Mouse (Mus musculus): ENCODE results near the gene Slc16a3. TPM values are rescaled to one million over a fixed set of nuclear protein-coding genes. Genes with fewer than 3 reads are reported as not detected.

The Slc16a3 gene
- polyA plus RNA-seq, 1 experiment from 2014 or later, result 9.0 TPM

DNA sequence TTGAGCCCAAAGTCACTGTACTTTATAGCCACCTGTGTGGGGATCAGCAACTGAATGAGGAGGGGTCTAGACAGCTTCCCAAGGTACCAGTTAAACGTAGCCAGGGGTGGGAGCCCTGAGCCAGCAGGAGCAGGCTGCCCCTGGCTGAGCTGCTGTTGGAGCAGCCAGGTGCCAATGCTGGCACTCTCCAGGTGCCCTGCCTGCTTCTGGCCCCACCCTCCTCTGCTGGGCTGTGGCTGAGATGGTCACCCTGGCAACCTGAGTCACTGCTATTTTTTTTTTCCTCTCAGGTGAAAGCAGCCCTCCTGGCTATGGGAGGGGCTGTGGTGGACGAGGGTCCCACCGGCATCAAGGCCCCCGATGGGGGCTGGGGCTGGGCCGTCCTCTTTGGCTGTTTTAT lies 6.7 kb downstream of the Slc16a3 start:
- H3K4me2 ChIP-seq (ENCODE audit: low read length), result no peak overlapping the region
- no peak overlapping the region for H3K9ac ChIP-seq (ENCODE audit: low read depth, low read length)
- peaks cover 4% of the 10 kb centered on the region for H3K27me3 ChIP-seq (ENCODE audit: control insufficient read depth, insufficient read depth, low read depth, low read length)
- H3K36me3 ChIP-seq (ENCODE audit: control insufficient read depth, insufficient read depth, low read length), result peaks cover 10% of the 10 kb centered on the region
- H3K27ac ChIP-seq (ENCODE audit: low read length), result no peak overlapping the region
- H3K4me1 ChIP-seq (ENCODE audit: control insufficient read depth, insufficient read depth, low read length), result peaks cover 5% of the 10 kb centered on the region; the same call in 1 of the 2 replicates
- WGBS, result 89% methylated on average over 5 of the region's 5 CpGs
- no peaks in the 10 kb centered on the region for H3K9me3 ChIP-seq (replicated peaks; ENCODE audit: control insufficient read depth, low read length, poor library complexity, severe bottlenecking)
- no peak for ATAC-seq
- no peak overlapping the region for H3K4me3 ChIP-seq (ENCODE audit: low read depth, low read length)

DNA sequence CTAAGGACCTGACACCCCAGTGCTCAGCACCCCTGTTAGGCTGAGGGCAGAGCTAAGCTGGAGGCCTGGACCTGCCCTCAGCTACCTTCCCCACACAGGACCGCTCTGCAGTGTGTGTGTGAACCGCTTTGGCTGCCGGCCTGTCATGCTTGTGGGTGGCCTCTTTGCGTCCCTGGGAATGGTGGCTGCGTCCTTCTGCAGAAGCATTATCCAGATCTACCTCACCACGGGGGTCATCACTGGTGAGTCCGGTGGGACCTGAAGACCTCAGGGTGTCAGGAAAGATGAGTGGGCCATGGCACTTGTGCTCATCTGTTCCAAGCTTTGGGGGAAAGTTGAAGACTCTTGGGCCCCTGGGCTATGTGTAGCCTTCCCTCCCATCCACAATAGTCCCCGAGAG lies 7.4 kb downstream of the Slc16a3 start:
- 95% methylated on average over 8 of the region's 8 CpGs for WGBS
- Histone ChIP-seq H3K4me1 (ENCODE audit: control insufficient read depth, insufficient read depth, low read length) (peaks cover 5% of the 10 kb centered on the region; the same call in 1 of the 2 replicates), H3K27me3 (ENCODE audit: control insufficient read depth, insufficient read depth, low read depth, low read length) (no peaks in the 10 kb centered on the region), H3K4me3 (ENCODE audit: low read depth, low read length) (no peak overlapping the region), H3K36me3 (ENCODE audit: control insufficient read depth, insufficient read depth, low read length) (peaks cover 10% of the 10 kb centered on the region), H3K9me3 (replicated peaks; ENCODE audit: control insufficient read depth, low read length, poor library complexity, severe bottlenecking) (no peaks in the 10 kb centered on the region), H3K9ac (ENCODE audit: low read depth, low read length) (no peak overlapping the region), H3K4me2 (ENCODE audit: low read length) (no peak overlapping the region), H3K27ac (ENCODE audit: low read length) (no peak overlapping the region)
- ATAC-seq, result no peak

DNA sequence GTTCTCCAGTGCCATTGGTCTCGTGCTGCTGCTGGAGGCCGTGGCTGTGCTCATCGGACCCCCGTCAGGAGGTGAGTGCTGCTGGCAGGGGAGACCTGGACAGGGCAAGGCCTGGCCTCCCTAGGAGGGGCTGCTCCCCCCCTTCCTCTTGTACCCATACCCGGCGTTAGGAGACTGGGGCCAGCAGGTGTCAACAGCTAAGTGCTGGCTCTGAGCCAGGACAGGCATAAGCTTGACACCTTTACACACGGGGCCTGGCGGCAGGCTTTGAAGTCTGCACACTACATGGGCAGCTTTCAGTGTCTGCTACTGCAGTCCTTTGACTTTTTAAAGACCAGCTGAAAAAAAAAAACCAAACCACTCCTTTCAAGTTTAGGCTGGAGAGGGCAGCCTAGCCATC lies 8.8 kb downstream of the Slc16a3 start:
- Histone ChIP-seq H3K4me2 (ENCODE audit: low read length) (no peak overlapping the region), H3K4me1 (ENCODE audit: control insufficient read depth, insufficient read depth, low read length) (no peaks in the 10 kb centered on the region), H3K27me3 (ENCODE audit: control insufficient read depth, insufficient read depth, low read depth, low read length) (no peaks in the 10 kb centered on the region), H3K27ac (ENCODE audit: low read length) (no peak overlapping the region), H3K36me3 (ENCODE audit: control insufficient read depth, insufficient read depth, low read length) (peaks cover 14% of the 10 kb centered on the region), H3K9ac (ENCODE audit: low read depth, low read length) (no peak overlapping the region), H3K4me3 (ENCODE audit: low read depth, low read length) (no peak overlapping the region), H3K9me3 (replicated peaks; ENCODE audit: control insufficient read depth, low read length, poor library complexity, severe bottlenecking) (no peaks in the 10 kb centered on the region)
- 74% methylated on average over 8 of the region's 8 CpGs for WGBS
- ATAC-seq, result no peak

DNA sequence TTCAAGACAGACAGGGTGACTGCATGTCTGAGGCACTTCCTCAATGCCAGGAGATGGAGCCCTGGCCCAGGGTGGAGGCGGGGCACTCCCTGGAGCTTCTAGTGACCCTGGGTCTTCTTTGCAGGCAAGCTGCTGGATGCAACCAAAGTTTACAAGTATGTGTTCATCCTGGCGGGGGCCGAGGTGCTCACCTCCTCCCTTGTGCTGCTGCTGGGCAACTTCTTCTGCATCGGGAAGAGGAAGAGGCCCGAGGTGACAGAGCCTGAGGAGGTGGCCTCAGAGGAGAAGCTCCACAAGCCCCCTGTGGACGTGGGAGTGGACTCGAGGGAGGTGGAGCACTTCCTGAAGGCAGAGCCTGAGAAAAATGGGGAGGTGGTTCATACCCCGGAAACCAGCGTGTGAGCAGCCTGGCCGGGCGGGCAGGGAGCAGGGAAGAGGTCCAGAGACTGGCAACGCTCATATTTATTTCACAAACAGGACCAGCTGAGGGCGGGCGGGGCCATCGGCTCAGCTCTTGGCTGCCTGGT lies 9.5 kb downstream of the Slc16a3 start:
- Histone ChIP-seq H3K27ac (ENCODE audit: low read length) (no peak overlapping the region), H3K4me3 (ENCODE audit: low read depth, low read length) (no peak overlapping the region), H3K36me3 (ENCODE audit: control insufficient read depth, insufficient read depth, low read length) (peaks cover 21% of the 10 kb centered on the region), H3K27me3 (ENCODE audit: control insufficient read depth, insufficient read depth, low read depth, low read length) (no peaks in the 10 kb centered on the region), H3K9me3 (replicated peaks; ENCODE audit: control insufficient read depth, low read length, poor library complexity, severe bottlenecking) (no peaks in the 10 kb centered on the region), H3K4me1 (ENCODE audit: control insufficient read depth, insufficient read depth, low read length) (no peaks in the 10 kb centered on the region), H3K9ac (ENCODE audit: low read depth, low read length) (no peak overlapping the region), H3K4me2 (ENCODE audit: low read length) (no peak overlapping the region)
- 79% methylated on average over 15 of the region's 15 CpGs for WGBS
- ATAC-seq, result no peak

DNA sequence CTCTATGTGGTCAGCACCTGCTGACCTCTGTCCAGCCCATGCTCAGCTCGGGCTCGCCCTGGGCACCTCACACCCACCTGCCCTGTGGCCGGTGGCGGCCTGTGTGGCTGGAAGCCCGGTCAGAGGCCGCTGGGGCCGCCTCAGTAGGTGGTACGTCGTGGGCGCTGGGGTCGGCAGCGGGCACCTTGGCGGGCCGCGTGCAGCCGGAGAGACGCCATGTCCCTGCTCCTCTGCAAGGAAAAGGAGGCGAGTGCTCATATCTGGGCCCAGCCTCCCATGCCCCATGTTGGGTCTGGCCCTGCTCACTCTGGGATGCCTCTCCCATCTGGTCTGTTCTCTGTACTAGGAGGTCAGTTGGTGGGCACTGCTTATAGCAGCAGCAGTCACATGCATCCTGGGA lies 10.8 kb downstream of the Slc16a3 start:
- Histone ChIP-seq H3K9me3 (replicated peaks; ENCODE audit: control insufficient read depth, low read length, poor library complexity, severe bottlenecking) (no peaks in the 10 kb centered on the region), H3K36me3 (ENCODE audit: control insufficient read depth, insufficient read depth, low read length) (peaks cover 31% of the 10 kb centered on the region), H3K27me3 (ENCODE audit: control insufficient read depth, insufficient read depth, low read depth, low read length) (no peaks in the 10 kb centered on the region), H3K27ac (ENCODE audit: low read length) (no peak overlapping the region), H3K4me1 (ENCODE audit: control insufficient read depth, insufficient read depth, low read length) (no peaks in the 10 kb centered on the region), H3K4me3 (ENCODE audit: low read depth, low read length) (no peak overlapping the region), H3K9ac (ENCODE audit: low read depth, low read length) (no peak overlapping the region), H3K4me2 (ENCODE audit: low read length) (no peak overlapping the region)
- WGBS, result 87% methylated on average over 18 of the region's 18 CpGs
- no peak for ATAC-seq

DNA sequence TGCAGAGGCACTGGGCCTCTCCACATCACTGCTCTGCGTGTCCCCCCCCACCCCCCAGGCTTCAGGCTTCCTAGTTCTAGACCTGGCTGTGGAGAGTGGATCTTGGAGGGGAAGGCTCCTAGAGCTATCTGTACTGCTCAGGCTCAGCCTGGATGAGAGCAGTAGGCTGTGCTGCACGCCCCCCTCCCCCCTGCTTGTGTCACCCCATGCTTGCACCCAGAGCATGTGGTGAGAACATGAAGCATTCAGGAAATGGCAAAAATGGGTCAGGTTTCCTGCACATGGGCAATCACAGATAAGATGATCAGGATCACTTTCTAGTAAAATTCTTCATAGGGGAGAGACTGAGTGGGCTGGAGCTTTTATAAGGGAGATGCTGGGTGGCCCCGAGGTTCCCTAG lies 11.3 kb downstream of the Slc16a3 start:
- no peak overlapping the region for H3K4me2 ChIP-seq (ENCODE audit: low read length)
- H3K9ac ChIP-seq (ENCODE audit: low read depth, low read length), result no peak overlapping the region
- H3K36me3 ChIP-seq (ENCODE audit: control insufficient read depth, insufficient read depth, low read length), result peaks cover 31% of the 10 kb centered on the region
- H3K27me3 ChIP-seq (ENCODE audit: control insufficient read depth, insufficient read depth, low read depth, low read length), result no peaks in the 10 kb centered on the region
- no peaks in the 10 kb centered on the region for H3K9me3 ChIP-seq (replicated peaks; ENCODE audit: control insufficient read depth, low read length, poor library complexity, severe bottlenecking)
- H3K4me1 ChIP-seq (ENCODE audit: control insufficient read depth, insufficient read depth, low read length), result no peaks in the 10 kb centered on the region
- H3K27ac ChIP-seq (ENCODE audit: low read length), result no peak overlapping the region
- 81% methylated on average over 3 of the region's 3 CpGs for WGBS
- no peak overlapping the region for H3K4me3 ChIP-seq (ENCODE audit: low read depth, low read length)
- no peak for ATAC-seq

DNA sequence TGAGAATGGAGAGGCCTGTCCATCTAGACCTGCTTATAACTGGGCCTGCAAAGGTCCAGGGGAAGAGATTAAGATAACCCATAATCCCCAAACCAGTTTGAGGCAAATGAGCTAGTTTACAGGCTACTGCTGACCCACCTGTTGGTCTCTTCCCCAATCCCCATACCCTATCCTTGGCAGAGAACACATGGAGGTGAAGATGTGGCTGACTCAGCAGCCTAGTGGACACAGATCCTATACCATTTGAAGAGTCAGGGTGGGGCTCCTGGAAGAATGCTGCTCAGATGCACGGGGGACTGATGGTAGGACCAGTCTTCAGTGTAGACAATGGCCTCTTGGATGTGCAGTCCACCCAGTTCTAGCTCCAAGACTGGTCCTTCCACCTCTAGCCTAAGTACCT lies 12.0 kb downstream of the Slc16a3 start:
- H3K9me3 ChIP-seq (replicated peaks; ENCODE audit: control insufficient read depth, low read length, poor library complexity, severe bottlenecking), result no peaks in the 10 kb centered on the region
- no peaks in the 10 kb centered on the region for H3K27me3 ChIP-seq (ENCODE audit: control insufficient read depth, insufficient read depth, low read depth, low read length)
- ATAC-seq, result no peak
- H3K4me3 ChIP-seq (ENCODE audit: low read depth, low read length), result no peak overlapping the region
- H3K4me2 ChIP-seq (ENCODE audit: low read length), result no peak overlapping the region
- H3K36me3 ChIP-seq (ENCODE audit: control insufficient read depth, insufficient read depth, low read length), result peaks cover 38% of the 10 kb centered on the region
- no peak overlapping the region for H3K9ac ChIP-seq (ENCODE audit: low read depth, low read length)
- 53% methylated on average over 1 of the region's 1 CpGs for WGBS
- H3K4me1 ChIP-seq (ENCODE audit: control insufficient read depth, insufficient read depth, low read length), result no peaks in the 10 kb centered on the region
- H3K27ac ChIP-seq (ENCODE audit: low read length), result no peak overlapping the region

DNA sequence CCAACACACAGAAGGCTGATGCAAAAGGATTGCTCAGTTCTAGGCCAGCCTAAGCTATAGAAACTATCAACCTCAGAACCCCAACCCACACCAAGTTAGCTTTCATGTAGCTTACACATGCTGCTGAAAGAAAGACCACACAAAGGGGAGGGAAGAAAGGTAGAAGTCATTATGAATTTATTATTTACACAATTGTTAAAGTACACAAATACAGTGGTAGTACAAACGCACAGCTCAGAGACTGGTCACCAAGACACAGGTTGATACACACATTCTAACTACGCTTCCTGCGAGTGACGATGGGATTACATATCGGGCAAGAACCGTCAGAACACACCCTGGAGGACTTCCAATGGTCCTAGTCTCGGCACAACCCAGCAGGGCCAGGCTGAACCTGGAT lies 13.3 kb downstream of the Slc16a3 start:
- H3K9ac ChIP-seq (ENCODE audit: low read depth, low read length), result no peak overlapping the region
- no peak overlapping the region for H3K27ac ChIP-seq (ENCODE audit: low read length)
- 89% methylated on average over 7 of the region's 7 CpGs for WGBS
- ATAC-seq, result no peak
- no peaks in the 10 kb centered on the region for H3K4me1 ChIP-seq (ENCODE audit: control insufficient read depth, insufficient read depth, low read length)
- no peaks in the 10 kb centered on the region for H3K27me3 ChIP-seq (ENCODE audit: control insufficient read depth, insufficient read depth, low read depth, low read length)
- H3K36me3 ChIP-seq (ENCODE audit: control insufficient read depth, insufficient read depth, low read length), result peaks cover 48% of the 10 kb centered on the region
- H3K4me2 ChIP-seq (ENCODE audit: low read length), result no peak overlapping the region
- H3K4me3 ChIP-seq (ENCODE audit: low read depth, low read length), result no peak overlapping the region
- no peaks in the 10 kb centered on the region for H3K9me3 ChIP-seq (replicated peaks; ENCODE audit: control insufficient read depth, low read length, poor library complexity, severe bottlenecking)

DNA sequence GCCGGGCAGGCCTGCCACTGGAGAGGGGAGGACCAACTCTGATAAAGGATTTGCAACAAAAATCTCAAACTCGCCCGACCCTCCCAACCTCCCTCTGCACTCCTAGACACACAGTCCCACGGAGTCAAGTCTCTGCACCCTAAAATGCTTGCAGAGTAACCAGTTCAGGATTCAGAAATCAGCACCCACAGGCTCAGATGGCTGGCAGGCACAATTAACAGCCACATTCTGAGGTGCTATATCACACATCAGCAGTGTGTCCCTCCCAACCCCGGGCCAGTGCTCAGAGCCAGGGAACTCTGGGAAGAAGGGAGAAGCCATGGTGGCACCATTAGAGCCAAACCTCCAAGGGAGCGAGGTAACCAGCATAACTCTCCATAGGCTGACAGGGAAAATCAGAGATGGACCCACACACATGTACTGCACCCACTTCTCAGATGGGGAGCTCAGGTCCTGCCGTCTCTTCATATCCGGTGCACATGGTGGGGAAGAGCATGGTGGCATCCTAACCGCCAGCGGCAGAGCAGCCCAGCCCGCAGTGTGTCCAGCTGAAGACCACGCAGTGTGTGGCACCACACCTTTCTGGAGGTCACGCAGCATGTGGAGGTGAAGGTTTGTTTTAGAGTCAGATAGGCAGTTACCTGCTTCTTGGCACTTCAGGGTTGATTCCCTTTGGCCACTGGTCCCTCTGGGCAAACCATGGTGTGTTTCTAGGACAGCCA lies 13.9 kb downstream of the Slc16a3 start:
- H3K36me3 ChIP-seq (ENCODE audit: control insufficient read depth, insufficient read depth, low read length), result peaks cover 48% of the 10 kb centered on the region
- H3K27ac ChIP-seq (ENCODE audit: low read length), result no peak overlapping the region
- H3K4me3 ChIP-seq (ENCODE audit: low read depth, low read length), result no peak overlapping the region
- ATAC-seq, result no peak
- H3K4me2 ChIP-seq (ENCODE audit: low read length), result no peak overlapping the region
- H3K9me3 ChIP-seq (replicated peaks; ENCODE audit: control insufficient read depth, low read length, poor library complexity, severe bottlenecking), result no peaks in the 10 kb centered on the region
- H3K4me1 ChIP-seq (ENCODE audit: control insufficient read depth, insufficient read depth, low read length), result no peaks in the 10 kb centered on the region
- H3K27me3 ChIP-seq (ENCODE audit: control insufficient read depth, insufficient read depth, low read depth, low read length), result no peaks in the 10 kb centered on the region
- 92% methylated on average over 13 of the region's 13 CpGs for WGBS
- no peak overlapping the region for H3K9ac ChIP-seq (ENCODE audit: low read depth, low read length)
